Mouse (Mus musculus) midbrain, embryonic 13.5 days (tissue): ENCODE measurements around the gene Parp12. TPM values are rescaled to one million over a fixed set of nuclear protein-coding genes. Genes with fewer than 3 reads are reported as not detected.

Experiments used
- ATAC-seq: fragments of 200-750 bp; cut with Nextera tagmentation; 2 replicates; pipeline ENCODE4 v1.8.0; 2017; ENCODE audit warnings: mild to moderate bottlenecking, moderate TSS enrichment, moderate library complexity
- H3K27ac ChIP-seq: fragments of 300-500 bp; sonication (generic); 2 replicates; pipeline ENCODE4 v1.5.1; 2015; ENCODE audit warnings: inconsistent platforms, mild to moderate bottlenecking, moderate library complexity
- H3K27me3 ChIP-seq: fragments of 300-500 bp; sonication (generic); 2 replicates; pipeline ENCODE4 v1.6.1; 2015; ENCODE audit warnings: mild to moderate bottlenecking, inconsistent platforms
- H3K36me3 ChIP-seq: fragments of 300-500 bp; sonication (generic); 2 replicates; pipeline ENCODE4 v1.6.1; 2015; ENCODE audit warnings: mild to moderate bottlenecking, inconsistent platforms
- H3K4me1 ChIP-seq: fragments of 300-500 bp; sonication (generic); replicated peaks from 2 replicates; pipeline ENCODE4 v1.6.1; 2015; ENCODE audit warnings: inconsistent platforms
- H3K4me2 ChIP-seq: fragments of 300-500 bp; sonication (generic); replicated peaks from 2 replicates; pipeline ENCODE4 v1.6.1; 2015; ENCODE audit warnings: moderate library complexity, mild to moderate bottlenecking, inconsistent platforms
- H3K4me3 ChIP-seq: fragments of 300-500 bp; sonication (generic); replicated peaks from 2 replicates; pipeline ENCODE4 v1.5.1; 2015; ENCODE audit warnings: mild to moderate bottlenecking, inconsistent platforms
- H3K9ac ChIP-seq: fragments of 300-500 bp; sonication (generic); replicated peaks from 2 replicates; pipeline ENCODE4 v1.6.1; 2015; ENCODE audit warnings: mild to moderate bottlenecking, inconsistent platforms
- H3K9me3 ChIP-seq: fragments of 300-500 bp; sonication (generic); 2 replicates; pipeline ENCODE4 v1.6.1; 2016; ENCODE audit warnings: mild to moderate bottlenecking, inconsistent platforms
- WGBS: fragments of 180-500 bp; shearing (Covaris S2); methylation state at CpG from one replicate; pipeline ENCODE4 v1.1.7; 2015; 5-methylcytosine and 5-hydroxymethylcytosine counted together
- polyA plus RNA-seq: library from polyadenylated mRNA; unstranded; fragments of >200 nt; fragmentation: Nextera tagmentation; extraction: Ambion mirVana; gene quantifications from 2 replicates; pipeline ENCODE4 v1.2.1, GENCODE M21; 2015

Gene Parp12
- 1.4 and 1.7 TPM in 2 replicates for polyA plus RNA-seq

DNA sequence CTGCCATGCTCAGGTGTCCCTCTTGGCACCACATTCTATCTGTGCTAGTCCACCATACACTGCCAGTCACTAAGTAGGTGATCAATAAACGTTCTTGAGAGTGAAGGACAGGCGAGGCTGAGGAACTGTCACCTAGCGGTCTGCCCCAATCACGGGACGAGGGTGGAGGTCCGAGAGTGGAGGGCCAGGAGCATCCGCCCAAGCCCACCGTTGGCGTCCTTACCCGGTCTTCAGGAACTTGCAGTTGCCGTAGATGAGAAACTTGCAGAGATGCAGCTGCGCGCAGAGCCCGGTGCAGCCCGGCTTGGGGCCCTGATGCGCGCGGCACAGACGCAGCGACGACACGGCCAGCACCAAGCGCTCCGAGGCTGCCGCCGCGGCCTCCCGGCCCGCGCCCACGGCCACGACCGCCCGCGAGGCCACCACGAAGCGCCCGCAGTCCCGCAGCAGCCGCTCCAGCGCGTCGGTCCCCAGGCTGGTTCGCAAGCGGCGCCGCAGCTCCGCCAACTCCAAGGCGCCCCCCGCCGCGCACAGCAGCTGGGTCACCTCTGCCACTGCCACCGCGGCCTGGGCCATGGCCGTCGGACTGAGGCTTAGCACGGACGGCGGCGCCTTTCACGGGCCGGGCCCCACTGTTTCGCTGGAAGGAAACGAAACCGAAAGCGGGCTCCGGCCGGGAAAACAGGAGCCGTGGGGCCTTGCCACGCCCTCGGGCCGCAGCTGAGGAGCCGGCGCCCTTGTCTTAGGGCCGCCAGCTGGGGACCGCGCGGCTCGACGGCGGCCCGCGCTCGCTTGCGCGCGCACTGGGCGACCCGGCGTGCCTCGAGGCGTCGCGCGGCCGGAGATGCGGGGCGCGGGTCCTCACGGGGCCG is at the start of gene Parp12:
Gene Parp12, minus strand, starts transcription at position 766 of the 872 bp plus-strand sequence.
- peak; percentile 80 for ATAC-seq
- Histone ChIP-seq H3K4me1 (peaks cover 7% of the 10 kb centered on the region; the same call in 1 of the 2 replicates), H3K27me3 (peaks cover 56% of the 10 kb centered on the region), H3K36me3 (no peaks in the 10 kb centered on the region), H3K9ac (peak within 1 kb of the TSS; percentile 49), H3K27ac (no peak within 1 kb of the TSS), H3K4me2 (peak within 1 kb of the TSS; percentile 60), H3K4me3 (peak within 1 kb of the TSS; percentile 61), H3K9me3 (peaks cover 5% of the 10 kb centered on the region; the same call in 1 of the 2 replicates)
- WGBS, result 2% methylated on average over 91 of the region's 101 CpGs

DNA sequence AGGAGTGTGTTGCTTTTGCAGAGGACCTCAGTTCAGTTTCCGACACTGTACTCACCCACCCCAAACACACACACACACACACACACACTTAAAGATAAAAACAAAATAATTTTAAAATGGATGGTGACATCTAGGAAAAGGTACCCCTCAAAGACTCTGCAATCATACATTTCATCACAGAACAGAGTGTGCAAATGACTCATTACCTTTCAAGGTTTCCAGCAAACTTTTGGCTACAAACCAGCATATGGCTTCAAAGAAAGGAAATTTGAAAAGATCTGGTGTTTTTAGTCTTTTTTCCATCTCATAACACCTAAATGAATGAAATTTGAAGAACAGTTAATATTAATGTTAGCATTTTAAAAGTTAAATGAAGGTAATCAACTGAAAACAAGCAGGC is 46.7 kb upstream of the Parp12 start:
- no peak overlapping the region for H3K9ac ChIP-seq
- H3K27ac ChIP-seq, result no peak overlapping the region
- no peak overlapping the region for H3K4me2 ChIP-seq
- no peaks in the 10 kb centered on the region for H3K9me3 ChIP-seq
- peaks cover 39% of the 10 kb centered on the region for H3K36me3 ChIP-seq
- no peak for ATAC-seq
- H3K4me3 ChIP-seq, result no peak overlapping the region
- H3K27me3 ChIP-seq, result no peaks in the 10 kb centered on the region
- WGBS, result 96% methylated on average over 1 of the region's 1 CpGs
- no peaks in the 10 kb centered on the region for H3K4me1 ChIP-seq

DNA sequence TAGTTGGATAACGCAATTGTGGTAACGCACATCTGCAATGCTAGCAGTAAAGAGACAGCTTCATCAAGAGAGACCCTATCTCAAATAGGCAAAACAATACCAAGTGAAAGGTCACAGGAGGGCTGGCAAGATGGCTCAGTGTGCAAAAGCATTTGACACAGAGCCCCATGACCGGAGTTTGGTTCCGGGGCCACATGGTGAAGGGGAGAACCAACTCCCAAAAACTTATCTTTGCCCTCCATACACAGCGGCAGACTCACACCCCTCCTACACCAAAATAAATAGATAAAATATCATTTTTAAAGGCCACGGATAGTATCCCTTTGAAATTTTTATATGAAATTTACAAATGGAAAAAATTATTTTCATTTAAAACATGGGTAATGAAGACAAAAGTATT is 43.8 kb upstream of the Parp12 start:
- WGBS, result 93% methylated on average over 6 of the region's 6 CpGs
- no peak overlapping the region for H3K4me3 ChIP-seq
- H3K27ac ChIP-seq, result no peak overlapping the region
- H3K4me1 ChIP-seq, result no peaks in the 10 kb centered on the region
- H3K27me3 ChIP-seq, result no peaks in the 10 kb centered on the region
- no peaks in the 10 kb centered on the region for H3K9me3 ChIP-seq
- no peak for ATAC-seq
- H3K36me3 ChIP-seq, result peaks cover 32% of the 10 kb centered on the region
- no peak overlapping the region for H3K4me2 ChIP-seq
- no peak overlapping the region for H3K9ac ChIP-seq

DNA sequence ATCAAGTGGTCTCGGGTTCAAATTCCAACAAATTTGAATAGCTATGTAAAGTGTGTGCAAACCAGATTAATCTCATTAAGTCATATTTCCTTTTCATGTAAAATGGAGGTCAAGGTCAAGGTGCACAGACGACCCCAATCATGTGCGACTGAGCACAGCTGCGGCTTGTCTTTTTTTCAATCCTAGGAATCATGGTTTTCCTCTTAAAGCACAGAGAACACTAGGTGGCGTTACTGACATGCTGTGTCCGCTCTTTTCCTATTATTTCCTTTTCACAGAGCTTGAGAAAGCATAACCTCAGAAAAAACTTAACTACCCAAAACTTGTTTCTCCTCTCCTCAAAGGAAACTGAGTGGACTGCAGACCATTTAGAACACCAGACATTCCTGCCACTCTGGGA is 27.9 kb upstream of the Parp12 start:
- 41% methylated on average over 6 of the region's 6 CpGs for WGBS
- no peak overlapping the region for H3K4me3 ChIP-seq
- peaks cover 65% of the 10 kb centered on the region for H3K36me3 ChIP-seq
- no peak overlapping the region for H3K27ac ChIP-seq
- H3K9ac ChIP-seq, result no peak overlapping the region
- no peaks in the 10 kb centered on the region for H3K9me3 ChIP-seq
- ATAC-seq, result no peak
- H3K4me2 ChIP-seq, result no peak overlapping the region
- H3K4me1 ChIP-seq, result no peaks in the 10 kb centered on the region
- no peaks in the 10 kb centered on the region for H3K27me3 ChIP-seq

DNA sequence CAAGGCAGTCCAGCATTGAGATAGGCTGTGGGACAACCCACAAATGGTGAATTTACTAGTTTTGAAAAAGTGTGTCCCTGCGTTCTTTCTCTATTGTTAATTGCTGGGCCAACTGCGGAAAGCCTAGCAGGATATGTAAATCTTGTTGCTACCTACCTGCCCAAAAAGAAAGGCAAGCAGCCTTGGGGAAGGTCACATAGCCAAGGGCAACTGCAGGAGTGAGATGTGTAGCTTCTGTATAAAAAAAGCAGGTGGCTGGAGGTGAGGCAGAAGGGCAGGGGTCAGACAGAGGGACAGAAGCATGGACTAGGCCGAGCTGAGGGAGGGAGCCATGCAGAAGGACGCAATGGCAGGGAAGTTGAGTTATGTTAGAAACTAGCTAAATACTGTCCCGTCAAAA is 14.4 kb upstream of the Parp12 start:
- H3K4me1 ChIP-seq, result no peaks in the 10 kb centered on the region
- 70% methylated on average over 5 of the region's 5 CpGs for WGBS
- no peak overlapping the region for H3K27ac ChIP-seq
- H3K4me2 ChIP-seq, result no peak overlapping the region
- H3K9me3 ChIP-seq, result peaks cover under 1% of the 10 kb centered on the region; the same call in 1 of the 2 replicates
- no peak for ATAC-seq
- H3K9ac ChIP-seq, result no peak overlapping the region
- H3K4me3 ChIP-seq, result no peak overlapping the region
- H3K36me3 ChIP-seq, result peaks cover 30% of the 10 kb centered on the region
- H3K27me3 ChIP-seq, result no peaks in the 10 kb centered on the region

DNA sequence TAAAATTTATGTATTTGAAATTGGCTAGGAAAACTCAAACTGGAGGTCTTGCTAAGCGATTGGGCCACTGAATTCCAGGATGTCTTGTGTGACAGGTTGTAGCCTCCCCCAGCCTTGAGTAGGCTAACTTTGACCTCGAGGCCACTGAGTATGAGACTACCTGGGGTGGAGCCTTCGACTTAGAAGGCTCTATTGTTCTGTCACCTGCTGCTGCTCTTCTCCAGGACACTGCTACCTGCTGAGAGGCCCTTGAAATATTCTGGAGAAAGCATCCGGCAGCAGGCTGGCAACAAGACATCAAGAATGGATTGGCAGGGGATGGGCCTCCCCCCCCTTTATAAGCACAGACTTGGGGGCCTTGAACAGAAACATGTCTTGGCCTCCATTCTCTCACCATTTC is 13.3 kb upstream of the Parp12 start:
- Histone ChIP-seq H3K4me2 (no peak overlapping the region), H3K4me1 (no peaks in the 10 kb centered on the region), H3K27ac (no peak overlapping the region), H3K27me3 (no peaks in the 10 kb centered on the region), H3K36me3 (peaks cover 30% of the 10 kb centered on the region), H3K9ac (no peak overlapping the region), H3K9me3 (peaks cover 7% of the 10 kb centered on the region), H3K4me3 (no peak overlapping the region)
- 24% methylated on average over 4 of the region's 4 CpGs for WGBS
- ATAC-seq, result no peak

DNA sequence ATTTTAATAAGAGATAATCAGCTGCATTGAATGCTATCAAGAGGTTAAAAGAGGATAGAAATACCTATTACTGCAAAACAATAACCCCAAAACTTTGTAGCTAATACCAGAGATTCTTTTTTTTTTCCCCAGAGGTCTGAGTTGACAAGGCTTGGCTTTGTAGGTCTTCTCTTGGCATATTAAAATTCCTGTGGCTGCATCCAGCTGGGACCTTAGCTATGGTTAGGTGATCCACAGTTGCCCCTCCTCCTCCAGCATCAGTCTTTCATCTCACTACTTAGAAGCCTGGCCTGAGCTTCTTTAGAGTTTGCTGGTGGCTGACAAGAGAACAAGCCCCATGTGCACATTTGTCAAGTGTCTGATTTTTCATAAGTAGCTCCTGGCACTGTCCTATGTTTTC is 6.6 kb upstream of the Parp12 start:
- ATAC-seq, result no peak
- no peaks in the 10 kb centered on the region for H3K4me1 ChIP-seq
- no peak overlapping the region for H3K27ac ChIP-seq
- H3K9ac ChIP-seq, result no peak overlapping the region
- no peak overlapping the region for H3K4me2 ChIP-seq
- no peaks in the 10 kb centered on the region for H3K36me3 ChIP-seq
- H3K4me3 ChIP-seq, result no peak overlapping the region
- peaks cover 7% of the 10 kb centered on the region for H3K9me3 ChIP-seq
- peaks cover 5% of the 10 kb centered on the region; the same call in 1 of the 2 replicates for H3K27me3 ChIP-seq

DNA sequence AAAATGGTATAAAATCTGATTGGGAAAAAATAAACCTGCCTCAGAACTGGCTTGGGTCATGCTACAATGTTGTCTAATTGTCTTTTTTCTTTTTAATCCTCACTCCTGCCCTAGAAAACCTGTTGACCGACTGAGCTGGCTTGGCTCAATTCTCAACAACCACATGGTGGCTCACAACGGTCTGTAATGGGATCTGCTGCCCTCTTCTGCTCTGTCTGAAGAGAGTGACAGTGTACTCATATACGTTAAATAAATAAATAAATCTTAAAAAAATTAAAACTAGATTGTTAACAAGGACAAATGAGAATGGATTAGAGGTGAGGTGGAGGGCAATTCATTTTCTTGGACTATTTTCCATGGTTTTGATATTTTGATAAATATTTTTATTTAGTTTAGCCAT is 2.5 kb upstream of the Parp12 start:
- H3K27ac ChIP-seq, result no peak overlapping the region
- WGBS, result 72% methylated on average over 3 of the region's 3 CpGs
- no peak overlapping the region for H3K4me2 ChIP-seq
- H3K9me3 ChIP-seq, result peaks cover 5% of the 10 kb centered on the region; the same call in 1 of the 2 replicates
- peaks cover 7% of the 10 kb centered on the region; the same call in 1 of the 2 replicates for H3K4me1 ChIP-seq
- H3K36me3 ChIP-seq, result no peaks in the 10 kb centered on the region
- peaks cover 44% of the 10 kb centered on the region for H3K27me3 ChIP-seq
- no peak overlapping the region for H3K4me3 ChIP-seq
- ATAC-seq, result no peak
- no peak overlapping the region for H3K9ac ChIP-seq

DNA sequence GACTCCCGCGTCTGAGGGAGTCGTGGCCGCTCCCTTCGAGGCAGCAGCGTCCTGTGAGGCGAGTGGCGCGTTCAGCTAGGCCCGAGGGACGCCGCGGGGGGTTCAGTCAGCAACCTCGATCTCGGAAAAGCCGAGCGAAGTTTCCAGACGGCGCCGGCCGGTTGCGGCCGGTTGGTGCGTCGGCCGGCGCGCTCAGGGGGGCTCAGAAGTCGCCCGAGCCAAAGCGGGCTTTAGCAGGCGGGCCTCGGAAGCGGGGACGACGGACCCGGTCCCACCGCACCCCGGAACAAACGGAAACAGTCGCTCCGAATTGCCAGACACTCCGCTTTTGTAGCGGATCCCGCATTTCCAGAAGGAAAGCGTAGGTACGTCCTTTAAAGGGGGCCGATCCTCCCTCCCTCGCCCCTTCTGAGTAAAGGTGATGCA is 320 bp upstream of the Parp12 start:
- ATAC-seq, result peak; percentile 45; the same call in 1 of the 2 replicates
- H3K9ac ChIP-seq, result peak overlapping the region; percentile 49
- 12% methylated on average over 49 of the region's 49 CpGs for WGBS
- H3K27me3 ChIP-seq, result peaks cover 56% of the 10 kb centered on the region
- no peaks in the 10 kb centered on the region for H3K36me3 ChIP-seq
- peak overlapping the region; percentile 61 for H3K4me3 ChIP-seq
- H3K4me2 ChIP-seq, result peak overlapping the region; percentile 60
- no peak overlapping the region for H3K27ac ChIP-seq
- peaks cover 5% of the 10 kb centered on the region; the same call in 1 of the 2 replicates for H3K9me3 ChIP-seq
- H3K4me1 ChIP-seq, result peaks cover 7% of the 10 kb centered on the region; the same call in 1 of the 2 replicates

DNA sequence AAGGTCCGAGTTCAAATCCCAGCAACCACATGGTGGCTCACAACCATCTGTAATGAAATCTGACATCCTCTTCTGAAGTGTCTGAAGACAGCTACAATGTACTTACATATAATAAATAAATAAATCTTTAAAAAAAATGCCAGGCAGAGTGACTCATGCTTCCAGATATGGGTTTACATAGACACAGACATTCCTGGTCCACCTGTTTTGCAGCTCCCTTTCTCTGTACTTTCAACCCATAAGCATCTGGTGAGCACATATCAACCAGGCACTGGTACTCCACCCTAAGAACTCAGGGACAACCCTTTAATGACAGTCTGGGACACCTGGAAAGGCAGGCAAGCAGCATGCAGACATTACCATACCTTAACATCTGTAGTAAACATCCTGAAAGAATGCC is 2.7 kb downstream of the Parp12 start:
- peaks cover 7% of the 10 kb centered on the region; the same call in 1 of the 2 replicates for H3K4me1 ChIP-seq
- H3K27me3 ChIP-seq, result peaks cover 56% of the 10 kb centered on the region
- peaks cover 5% of the 10 kb centered on the region; the same call in 1 of the 2 replicates for H3K9me3 ChIP-seq
- WGBS, result 75% methylated on average over 1 of the region's 1 CpGs
- no peak overlapping the region for H3K27ac ChIP-seq
- H3K4me3 ChIP-seq, result no peak overlapping the region
- no peaks in the 10 kb centered on the region for H3K36me3 ChIP-seq
- no peak overlapping the region for H3K9ac ChIP-seq
- ATAC-seq, result no peak
- H3K4me2 ChIP-seq, result no peak overlapping the region

DNA sequence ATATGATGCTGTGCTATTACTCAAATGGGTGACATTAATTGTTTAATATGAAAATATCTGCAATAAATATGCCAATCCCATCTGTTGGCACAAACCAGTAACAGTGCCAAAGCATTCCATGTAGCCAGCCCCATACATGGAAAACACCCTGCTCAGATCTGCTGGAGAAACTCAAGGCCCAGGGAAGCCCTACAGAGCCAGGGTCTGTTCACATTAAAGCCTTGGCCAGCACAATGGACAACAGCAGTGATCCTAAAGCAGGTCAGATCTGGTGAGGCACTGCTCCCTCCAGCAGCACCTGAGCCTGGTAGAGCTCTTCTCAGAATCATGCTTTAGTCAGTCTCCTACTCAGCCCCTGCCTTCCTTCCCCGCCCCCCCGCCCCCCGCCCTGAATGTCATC is 5.0 kb downstream of the Parp12 start:
- Histone ChIP-seq H3K4me1 (peaks cover 2% of the 10 kb centered on the region; the same call in 1 of the 2 replicates), H3K27ac (no peak overlapping the region), H3K4me2 (no peak overlapping the region), H3K36me3 (no peaks in the 10 kb centered on the region), H3K4me3 (no peak overlapping the region), H3K9me3 (no peaks in the 10 kb centered on the region), H3K9ac (no peak overlapping the region), H3K27me3 (peaks cover 36% of the 10 kb centered on the region)
- ATAC-seq, result no peak
- WGBS, result 100% methylated on average over 3 of the region's 3 CpGs

DNA sequence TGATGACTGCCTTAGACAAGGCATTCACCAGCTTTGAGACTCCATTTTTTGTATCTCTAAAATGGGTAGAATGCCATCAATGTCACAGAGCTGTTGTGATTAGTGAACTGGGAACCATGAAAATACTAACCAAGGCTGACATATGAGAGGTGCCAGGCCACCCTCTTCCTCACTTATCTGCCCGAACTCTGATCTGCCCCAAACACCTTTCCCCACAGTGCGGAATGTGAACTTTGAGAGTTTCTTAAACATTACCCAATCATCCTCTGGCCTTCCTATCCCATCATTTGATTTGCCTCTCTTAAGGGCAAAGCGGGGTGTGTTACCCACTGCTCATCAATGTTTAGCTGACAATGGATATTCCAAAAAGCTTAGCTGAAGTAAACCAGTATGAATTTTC is 5.4 kb downstream of the Parp12 start:
- H3K9me3 ChIP-seq, result no peaks in the 10 kb centered on the region

More for the DNA sequence above, 5.4 kb downstream of the Parp12 start:
- H3K27ac ChIP-seq, result no peak overlapping the region
- ATAC-seq, result no peak
- H3K36me3 ChIP-seq, result no peaks in the 10 kb centered on the region
- no peaks in the 10 kb centered on the region for H3K4me1 ChIP-seq
- WGBS, result 97% methylated on average over 3 of the region's 3 CpGs
- H3K27me3 ChIP-seq, result peaks cover 32% of the 10 kb centered on the region
- no peak overlapping the region for H3K9ac ChIP-seq
- H3K4me3 ChIP-seq, result no peak overlapping the region
- no peak overlapping the region for H3K4me2 ChIP-seq
